Mouse (Mus musculus) ES-E14 (cell line): ENCODE measurements around the gene Edrf1.

ENCODE experiments used
- CHD2 ChIP-seq: IDR thresholded peaks from 2 replicates; pipeline ENCODE4 v1.6.1; 2014; ENCODE audit warnings: mild to moderate bottlenecking, low read depth, low read length, inconsistent platforms
- HCFC1 ChIP-seq: IDR thresholded peaks from 2 replicates; pipeline ENCODE4 v1.6.1; 2012; ENCODE audit warnings: low read length, inconsistent platforms, borderline replicate concordance; ENCODE audit not compliant: insufficient read depth
- MAFK ChIP-seq: IDR thresholded peaks from 2 replicates; pipeline ENCODE4 v1.6.1; 2014; ENCODE audit warnings: mild to moderate bottlenecking, low read depth, low read length, inconsistent platforms; ENCODE audit not compliant: insufficient read depth
- ZC3H11A ChIP-seq: IDR thresholded peaks from 2 replicates; pipeline ENCODE4 v1.6.1; 2012; ENCODE audit warnings: low read depth, mild to moderate bottlenecking, inconsistent platforms, low read length, borderline replicate concordance
- ZNF384 ChIP-seq: IDR thresholded peaks from 2 replicates; pipeline ENCODE4 v1.6.1; 2012; ENCODE audit warnings: low read depth, low read length, inconsistent platforms

GRCm38 (mm10) chr7:133591750-133592149 is 45.6 kb upstream of the Edrf1 start:
- TF ChIP-seq ZC3H11A: no peak
- TF ChIP-seq HCFC1: no peak
- TF ChIP-seq MAFK: no peak
- TF ChIP-seq ZNF384: no peak
- no peak for TF ChIP-seq CHD2
